Mouse (Mus musculus): ENCODE results near the gene Ms4a10. TPM values are rescaled to one million over a fixed set of nuclear protein-coding genes. Genes with fewer than 3 reads are reported as not detected.

Ms4a10 gene
- polyA plus RNA-seq, 1 experiment from 2014 or later, result not detected

DNA sequence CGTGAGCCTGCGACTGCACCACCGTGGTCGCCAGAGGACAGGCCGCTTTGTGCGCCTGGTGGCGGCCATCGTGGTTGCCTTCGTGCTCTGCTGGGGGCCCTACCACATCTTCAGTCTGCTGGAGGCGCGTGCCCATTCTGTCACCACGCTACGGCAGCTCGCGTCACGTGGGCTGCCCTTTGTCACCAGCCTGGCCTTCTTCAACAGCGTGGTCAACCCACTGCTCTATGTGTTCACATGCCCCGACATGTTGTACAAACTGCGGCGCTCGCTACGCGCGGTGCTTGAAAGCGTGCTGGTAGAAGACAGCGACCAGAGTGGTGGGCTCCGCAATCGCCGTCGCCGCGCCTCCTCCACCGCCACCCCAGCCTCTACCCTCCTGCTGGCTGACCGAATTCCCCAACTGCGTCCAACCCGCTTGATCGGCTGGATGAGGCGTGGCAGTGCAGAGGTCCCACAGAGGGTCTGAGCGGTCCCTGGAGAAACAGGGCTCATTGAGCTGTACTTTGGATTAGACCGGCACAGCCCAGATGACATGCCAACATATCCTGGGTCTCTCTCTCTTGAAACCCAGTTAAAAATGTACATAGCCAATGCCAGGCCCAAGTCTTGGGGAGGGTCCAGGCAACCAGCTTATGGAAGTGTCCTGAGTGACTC, 33.5 kb downstream of the Ms4a10 start:
- in situ Hi-C loops (cut with MboI; ENCODE audit: low pct_unique_long_range_greater_than_20kb), result no loop called here
- TF ChIP-seq CTCF (IDR thresholded peaks at IDR 0.05), result no peak
- no peaks in the 10 kb centered on the region for H3K27me3 ChIP-seq
- DNase-seq (ENCODE audit: low read depth, low spot score) (no peak), ATAC-seq (no peak)
- ChIA-PET POLR2A (no interaction called here), CTCF (no interaction called here)

GRCm38 (mm10) chr19:10940097-10940800, 34.2 kb downstream of the Ms4a10 start:
- ATAC-seq (no peak), DNase-seq (ENCODE audit: low read depth, low spot score) (no peak)
- CTCF ChIA-PET, result no interaction called here
- H3K27me3 ChIP-seq, result no peaks in the 10 kb centered on the region
- POLR2A ChIA-PET, result no interaction called here
- TF ChIP-seq CTCF (IDR thresholded peaks at IDR 0.05), result no peak
- in situ Hi-C loops (cut with MboI; ENCODE audit: low pct_unique_long_range_greater_than_20kb), result no loop called here

DNA sequence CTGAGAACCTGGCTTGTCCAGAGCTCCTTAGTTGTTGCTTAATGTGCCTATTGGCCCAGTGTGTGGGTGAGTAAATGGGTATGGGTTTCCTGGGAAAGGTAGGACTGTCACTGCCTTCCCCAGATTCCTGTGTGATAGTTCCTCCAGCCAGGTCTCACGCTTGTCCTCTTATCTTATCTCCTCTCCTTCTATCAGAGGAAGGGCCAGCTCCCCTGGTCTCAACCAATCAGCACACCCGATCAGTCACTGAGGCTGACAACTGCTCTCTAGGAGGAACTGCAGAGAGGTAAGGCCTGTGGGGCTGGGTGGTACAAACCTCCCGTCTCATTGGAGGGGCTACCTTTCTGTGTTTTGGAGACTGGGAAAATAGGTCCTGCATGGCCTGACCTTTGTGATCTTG, 35.7 kb downstream of the Ms4a10 start:
- no peak for TF ChIP-seq CTCF (IDR thresholded peaks at IDR 0.05)
- H3K27me3 ChIP-seq, result peaks cover 14% of the 10 kb centered on the region
- ATAC-seq (no peak), DNase-seq (ENCODE audit: low read depth, low spot score) (no peak)
- in situ Hi-C loops (cut with MboI; ENCODE audit: low pct_unique_long_range_greater_than_20kb), result no loop called here
- POLR2A ChIA-PET, result no interaction called here
- CTCF ChIA-PET, result interaction anchor here (0.9 to 1.2 kb wide), 2 partner anchors 10 to 31 kb away, joined by 3 read pairs; no protein-coding TSS in a partner anchor

GRCm38 (mm10) chr19:10937110-10937563, 37.3 kb downstream of the Ms4a10 start, which contains the start of gene Ptgdr2:
Gene Ptgdr2, plus strand, starts transcription at chr19:10937160.
- peaks cover 14% of the 10 kb centered on the region for H3K27me3 ChIP-seq
- CTCF ChIA-PET, result interaction anchor here (0.6 to 1.4 kb wide), 5 partner anchors 9 to 41 kb away, joined by 3 to 9 read pairs (median 4); no protein-coding TSS in a partner anchor
- ATAC-seq, result no peak
- in situ Hi-C loops (cut with MboI; ENCODE audit: low pct_unique_long_range_greater_than_20kb), result no loop called here
- POLR2A ChIA-PET, result no interaction called here
- no peak for DNase-seq (ENCODE audit: low read depth, low spot score)
- TF ChIP-seq CTCF (IDR thresholded peaks at IDR 0.05), result no peak

GRCm38 (mm10) chr19:10936077-10936476, 38.4 kb downstream of the Ms4a10 start:
- CTCF ChIA-PET, result interaction anchor here (1.2 kb wide), 2 partner anchors 17 to 40 kb away, joined by 3 to 4 read pairs; no protein-coding TSS in a partner anchor
- POLR2A ChIA-PET, result interaction anchor here (1.7 kb wide), 1 partner anchor 8 kb away, joined by 5 read pairs; no protein-coding TSS in a partner anchor
- DNase-seq (ENCODE audit: low read depth, low spot score), result no peak
- ATAC-seq, result no peak
- no peak for TF ChIP-seq CTCF (IDR thresholded peaks at IDR 0.05)
- in situ Hi-C loops (cut with MboI; ENCODE audit: low pct_unique_long_range_greater_than_20kb), result no loop called here
- peaks cover 14% of the 10 kb centered on the region for H3K27me3 ChIP-seq

GRCm38 (mm10) chr19:10935029-10935428, 39.4 kb downstream of the Ms4a10 start:
- ChIA-PET POLR2A (interaction anchor here (0.9 to 1.7 kb wide), 2 partner anchors 9 to 11 kb away, joined by 4 to 5 read pairs; no protein-coding TSS in a partner anchor), CTCF (interaction anchor here (1.0 to 1.3 kb wide), 2 partner anchors 27 to 41 kb away, joined by 3 to 5 read pairs; no protein-coding TSS in a partner anchor)
- in situ Hi-C loops (cut with MboI; ENCODE audit: low pct_unique_long_range_greater_than_20kb), result no loop called here

DNA sequence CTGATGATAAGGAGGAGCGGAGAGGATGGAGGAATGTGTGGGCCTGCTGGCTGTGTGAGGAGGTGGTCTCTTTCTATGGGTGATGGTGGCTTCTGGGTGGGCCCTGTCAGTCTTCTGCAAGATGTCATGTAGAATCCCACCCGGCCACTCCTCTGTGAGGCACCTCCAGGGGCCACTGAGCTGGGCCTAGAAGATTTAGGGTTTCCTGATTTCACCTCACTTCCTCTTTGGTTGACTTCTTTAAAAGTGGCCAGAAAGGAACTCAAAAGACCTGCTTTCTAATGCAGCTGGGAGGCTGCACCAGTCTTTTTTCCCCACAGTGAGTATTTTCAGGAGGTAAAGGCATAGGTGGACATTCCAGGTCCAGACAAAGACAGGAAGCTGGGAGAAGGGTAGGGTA, 43.8 kb downstream of the Ms4a10 start:
- H3K27me3 ChIP-seq, result peaks cover 14% of the 10 kb centered on the region
- no peak for TF ChIP-seq CTCF (IDR thresholded peaks at IDR 0.05)
- ATAC-seq (no peak), DNase-seq (ENCODE audit: low read depth, low spot score) (no peak)
- POLR2A ChIA-PET, result no interaction called here
- in situ Hi-C loops (cut with MboI; ENCODE audit: low pct_unique_long_range_greater_than_20kb), result no loop called here
- CTCF ChIA-PET, result no interaction called here

More at GRCm38 (mm10) chr19:10935029-10935428, 39.4 kb downstream of the Ms4a10 start:
- no peak for TF ChIP-seq CTCF (IDR thresholded peaks at IDR 0.05)
- ATAC-seq (no peak), DNase-seq (ENCODE audit: low read depth, low spot score) (no peak)
- peaks cover 14% of the 10 kb centered on the region for H3K27me3 ChIP-seq

- ChIA-PET POLR2A (no interaction called here), CTCF (interaction anchor here (1.1 kb wide), 1 partner anchor 18 kb away, joined by 3 read pairs; no protein-coding TSS in a partner anchor)
- TF ChIP-seq CTCF (IDR thresholded peaks at IDR 0.05), result no peak
- no peaks in the 10 kb centered on the region for H3K27me3 ChIP-seq
- DNase-seq (ENCODE audit: low read depth, low spot score) (no peak), ATAC-seq (peak; percentile 18)
- in situ Hi-C loops (cut with MboI; ENCODE audit: low pct_unique_long_range_greater_than_20kb), result no loop called here
Measured at GRCm38 (mm10) chr19:10926666-10927065, 47.8 kb downstream of the Ms4a10 start.

DNA sequence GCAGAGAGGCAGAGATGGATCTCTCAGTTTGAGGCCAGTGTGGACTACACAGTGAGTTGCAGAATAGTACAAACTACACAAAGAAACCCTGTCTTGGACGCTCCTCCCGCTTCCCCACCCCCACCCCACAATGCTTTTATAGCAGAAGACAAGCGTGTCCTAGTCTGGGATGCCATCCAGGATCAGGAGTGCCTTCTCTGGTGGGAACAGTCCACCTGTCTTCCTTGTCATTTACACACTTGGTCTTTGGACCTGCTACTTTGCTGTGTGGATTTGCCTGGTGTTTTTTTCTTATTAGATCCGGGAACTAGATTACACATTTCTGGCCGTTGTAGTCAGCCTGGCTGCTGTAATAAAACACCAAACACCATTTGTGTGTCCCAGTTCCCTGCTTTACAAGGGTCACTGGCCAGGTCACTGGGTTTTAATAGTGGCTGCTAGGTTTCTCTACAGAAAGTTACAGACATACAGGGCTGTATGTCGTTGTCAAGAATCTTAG, 48.3 kb downstream of the Ms4a10 start:
- DNase-seq (ENCODE audit: low read depth, low spot score) (peak; percentile 43), ATAC-seq (peak; percentile 42)
- ChIA-PET POLR2A (no interaction called here), CTCF (interaction anchor here (1.1 kb wide), 1 partner anchor 18 kb away, joined by 3 read pairs; no protein-coding TSS in a partner anchor)
- in situ Hi-C loops (cut with MboI; ENCODE audit: low pct_unique_long_range_greater_than_20kb), result no loop called here
- H3K27me3 ChIP-seq, result no peaks in the 10 kb centered on the region
- TF ChIP-seq CTCF (IDR thresholded peaks at IDR 0.05), result no peak

- DNase-seq (ENCODE audit: low read depth, low spot score) (peak; percentile 28), ATAC-seq (no peak)
- in situ Hi-C loops (cut with MboI; ENCODE audit: low pct_unique_long_range_greater_than_20kb), result no loop called here
- TF ChIP-seq CTCF (IDR thresholded peaks at IDR 0.05), result no peak
- CTCF ChIA-PET, result interaction anchor here (0.9 to 1.9 kb wide), 3 partner anchors 10 to 214 kb away, joined by 4 to 5 read pairs (median 5); no protein-coding TSS in a partner anchor
- POLR2A ChIA-PET, result interaction anchor here (0.7 kb wide), 1 partner anchor 24 kb away, joined by 3 read pairs; no protein-coding TSS in a partner anchor
- no peaks in the 10 kb centered on the region for H3K27me3 ChIP-seq
Measured at GRCm38 (mm10) chr19:10924220-10924619, 50.2 kb downstream of the Ms4a10 start.

Measured in Patski (cell line).